Mouse (Mus musculus) MEL (cell line): ENCODE measurements around the gene Arhgap35. TPM values are rescaled to one million over a fixed set of nuclear protein-coding genes. Genes with fewer than 3 reads are reported as not detected.

Source experiments
- DNase-seq: peaks from one replicate; pipeline ENCODE4 v3.0.0; 2011; ENCODE audit warnings: low read depth, low spot score
- H3K27ac ChIP-seq: 2 replicates; pipeline ENCODE4 v1.5.1; 2012; ENCODE audit warnings: low read depth, mild to moderate bottlenecking, control low read depth, low read length, moderate library complexity; ENCODE audit not compliant: control insufficient read depth
- H3K27me3 ChIP-seq, 2 experiments: fragments of 150-350 bp in 1 of 2; sonication (generic) in 1 of 2; 2 replicates each; pipeline ENCODE4 v1.6.1; 2012; ENCODE audit warnings: low read length in 2 of 2, mild to moderate bottlenecking in 2 of 2, improper control_type of control experiment in 1 of 2, moderate library complexity in 1 of 2; ENCODE audit not compliant: insufficient read depth in 2 of 2, control insufficient read depth in 1 of 2
- H3K36me3 ChIP-seq, 2 experiments: 2 replicates each; pipeline ENCODE4 v1.6.1; 2012 to 2014; ENCODE audit warnings: low read length in 2 of 2, improper control_type of control experiment in 1 of 2, inconsistent platforms in 1 of 2, mild to moderate bottlenecking in 1 of 2; ENCODE audit not compliant: insufficient read depth in 2 of 2, control insufficient read depth in 1 of 2
- H3K4me1 ChIP-seq, 2 experiments: fragments of 150-350 bp in 1 of 2; sonication (generic) in 1 of 2; 2 replicates each; pipeline ENCODE4 v1.6.1; 2012; ENCODE audit warnings: low read length in 2 of 2, improper control_type of control experiment in 1 of 2, mild to moderate bottlenecking in 1 of 2; ENCODE audit not compliant: insufficient read depth in 2 of 2, control insufficient read depth in 1 of 2
- H3K4me3 ChIP-seq, 2 experiments: fragments of 150-350 bp in 1 of 2; sonication (generic) in 1 of 2; 2 replicates each; pipeline ENCODE4 v1.5.1; 2012; ENCODE audit warnings: low read depth in 2 of 2, low read length in 2 of 2, mild to moderate bottlenecking in 2 of 2, moderate library complexity in 2 of 2, control low read depth in 1 of 2, improper control_type of control experiment in 1 of 2; ENCODE audit not compliant: control insufficient read depth in 1 of 2, insufficient read depth in 1 of 2
- H3K79me2 ChIP-seq: 2 replicates; pipeline ENCODE4 v1.6.1; 2012; ENCODE audit warnings: mild to moderate bottlenecking, low read length, moderate library complexity; ENCODE audit not compliant: control insufficient read depth, poor library complexity, insufficient read depth
- H3K9ac ChIP-seq: 2 replicates; pipeline ENCODE4 v1.6.1; 2012; ENCODE audit warnings: low read depth, mild to moderate bottlenecking, control low read depth, low read length, moderate library complexity; ENCODE audit not compliant: control insufficient read depth, poor library complexity, severe bottlenecking
- H3K9me3 ChIP-seq: fragments of 150-350 bp; sonication (generic); replicated peaks from 2 replicates; pipeline ENCODE4 v1.6.1; 2012; ENCODE audit warnings: mild to moderate bottlenecking, low read length, improper control_type of control experiment, moderate library complexity; ENCODE audit not compliant: insufficient read depth
- BHLHE40 ChIP-seq: IDR thresholded peaks from 2 replicates; pipeline ENCODE4 v1.6.1; 2012; ENCODE audit warnings: low read depth, mild to moderate bottlenecking, inconsistent platforms, low read length, improper control_type of control experiment, borderline replicate concordance
- CHD1 ChIP-seq: IDR thresholded peaks from 2 replicates; pipeline ENCODE4 v1.6.1; 2012; ENCODE audit warnings: low read depth, mild to moderate bottlenecking, inconsistent platforms, low read length, improper control_type of control experiment
- CHD2 ChIP-seq: IDR thresholded peaks from 2 replicates; pipeline ENCODE4 v1.6.1; 2011; ENCODE audit warnings: low read length, improper control_type of control experiment
- CTCF ChIP-seq, 3 experiments: IDR thresholded peaks in 2 of 3; conservative IDR thresholded peaks in 1 of 3; 2 replicates each; pipeline ENCODE4 v1.5.1; 2011 to 2012; ENCODE audit warnings: low read length in 3 of 3, low read depth in 2 of 3, mild to moderate bottlenecking in 2 of 3, improper control_type of control experiment in 1 of 3, inconsistent platforms in 1 of 3, mixed read lengths in 1 of 3, moderate library complexity in 1 of 3; ENCODE audit not compliant: control insufficient read depth in 1 of 3, insufficient read depth in 1 of 3, poor library complexity in 1 of 3, severe bottlenecking in 1 of 3
- E2F4 ChIP-seq: IDR thresholded peaks from 2 replicates; pipeline ENCODE4 v1.6.1; 2011; ENCODE audit warnings: low read depth, low read length, improper control_type of control experiment, borderline replicate concordance
- ELF1 ChIP-seq: IDR thresholded peaks from 2 replicates; pipeline ENCODE4 v1.6.1; 2014; ENCODE audit warnings: low read depth, mild to moderate bottlenecking, inconsistent platforms, low read length, improper control_type of control experiment, moderate library complexity
- EP300 ChIP-seq, 2 experiments: IDR thresholded peaks; 2 replicates each; pipeline ENCODE4 v1.6.1; 2011; ENCODE audit warnings: improper control_type of control experiment in 2 of 2, low read length in 2 of 2, low read depth in 1 of 2, mild to moderate bottlenecking in 1 of 2
- ETS1 ChIP-seq: IDR thresholded peaks from 2 replicates; pipeline ENCODE4 v1.6.1; 2012; ENCODE audit warnings: low read depth, mild to moderate bottlenecking, inconsistent platforms, low read length, improper control_type of control experiment, moderate library complexity
- GABPA ChIP-seq: IDR thresholded peaks from 2 replicates; pipeline ENCODE4 v1.6.1; 2012; ENCODE audit warnings: low read depth, mild to moderate bottlenecking, inconsistent platforms, low read length, improper control_type of control experiment, moderate library complexity
- HCFC1 ChIP-seq: IDR thresholded peaks from 2 replicates; pipeline ENCODE4 v1.6.1; 2012; ENCODE audit warnings: low read depth, mild to moderate bottlenecking, inconsistent platforms, low read length, improper control_type of control experiment, moderate library complexity
- JUND ChIP-seq: IDR thresholded peaks from 2 replicates; pipeline ENCODE4 v1.6.1; 2011; ENCODE audit warnings: low read depth, mild to moderate bottlenecking, improper control_type of control experiment, low read length
- KAT2A ChIP-seq: conservative IDR thresholded peaks from 2 replicates; pipeline ENCODE4 v1.6.1; 2012; ENCODE audit warnings: low read depth, low read length, improper control_type of control experiment, inconsistent platforms
- MAFK ChIP-seq: IDR thresholded peaks from 2 replicates; pipeline ENCODE4 v1.6.1; 2011; ENCODE audit warnings: low read depth, mild to moderate bottlenecking, low read length, improper control_type of control experiment, borderline replicate concordance
- MAX ChIP-seq: IDR thresholded peaks from 2 replicates; pipeline ENCODE4 v1.6.1; 2011; ENCODE audit warnings: low read length, improper control_type of control experiment
- MYB ChIP-seq: IDR thresholded peaks from 2 replicates; pipeline ENCODE4 v1.6.1; 2011; ENCODE audit warnings: mild to moderate bottlenecking, low read depth, low read length, improper control_type of control experiment
- MYC ChIP-seq: IDR thresholded peaks from 2 replicates; pipeline ENCODE4 v1.6.1; 2011; ENCODE audit warnings: low read depth, mild to moderate bottlenecking, low read length, improper control_type of control experiment, moderate library complexity
- NELFE ChIP-seq: IDR thresholded peaks from 2 replicates; pipeline ENCODE4 v1.6.1; 2011; ENCODE audit warnings: low read depth, low read length, improper control_type of control experiment
- NRF1 ChIP-seq: IDR thresholded peaks from 2 replicates; pipeline ENCODE4 v1.6.1; 2014; ENCODE audit warnings: low read depth, mild to moderate bottlenecking, inconsistent platforms, low read length, improper control_type of control experiment, moderate library complexity; ENCODE audit not compliant: poor library complexity, insufficient read depth, severe bottlenecking
- POLR2A ChIP-seq, 2 experiments: IDR thresholded peaks; 2 replicates each; pipeline ENCODE4 v1.6.1; 2011 to 2012; ENCODE audit warnings: low read length in 2 of 2, mild to moderate bottlenecking in 2 of 2, control low read depth in 1 of 2, improper control_type of control experiment in 1 of 2, low read depth in 1 of 2, moderate library complexity in 1 of 2; ENCODE audit not compliant: control insufficient read depth in 1 of 2, insufficient read depth in 1 of 2, poor library complexity in 1 of 2
- POLR2AphosphoS2 ChIP-seq: IDR thresholded peaks from 2 replicates; pipeline ENCODE4 v1.6.1; 2011; ENCODE audit warnings: low read length, improper control_type of control experiment
- POLR2AphosphoS5 ChIP-seq: IDR thresholded peaks from 2 replicates; pipeline ENCODE4 v1.6.1; 2012; ENCODE audit warnings: low read depth, borderline replicate concordance, mild to moderate bottlenecking, inconsistent platforms, low read length, moderate library complexity, mixed read lengths
- RAD21 ChIP-seq: IDR thresholded peaks from 2 replicates; pipeline ENCODE4 v1.6.1; 2011; ENCODE audit warnings: mild to moderate bottlenecking, low read depth, low read length, improper control_type of control experiment
- RCOR1 ChIP-seq: IDR thresholded peaks from 2 replicates; pipeline ENCODE4 v1.6.1; 2012; ENCODE audit warnings: low read depth, mild to moderate bottlenecking, inconsistent platforms, low read length, improper control_type of control experiment
- SIN3A ChIP-seq: IDR thresholded peaks from 2 replicates; pipeline ENCODE4 v1.6.1; 2012; ENCODE audit warnings: low read length, improper control_type of control experiment, inconsistent platforms
- SMC3 ChIP-seq: IDR thresholded peaks from 2 replicates; pipeline ENCODE4 v1.6.1; 2011; ENCODE audit warnings: low read depth, low read length, improper control_type of control experiment
- TAL1 ChIP-seq: IDR thresholded peaks from 2 replicates; pipeline ENCODE4 v1.6.1; 2012; ENCODE audit warnings: mild to moderate bottlenecking, inconsistent platforms, low read length, moderate library complexity, mixed read lengths
- TBP ChIP-seq: IDR thresholded peaks from 2 replicates; pipeline ENCODE4 v1.8.0; 2011; ENCODE audit warnings: low read depth, low read length, improper control_type of control experiment
- TCF12 ChIP-seq: IDR thresholded peaks from 2 replicates; pipeline ENCODE4 v1.6.1; 2014; ENCODE audit warnings: low read depth, mild to moderate bottlenecking, inconsistent platforms, low read length, improper control_type of control experiment, moderate library complexity
- UBTF ChIP-seq: IDR thresholded peaks from 2 replicates; pipeline ENCODE4 v1.6.1; 2012; ENCODE audit warnings: low read depth, mild to moderate bottlenecking, inconsistent platforms, low read length, improper control_type of control experiment, moderate library complexity, borderline replicate concordance; ENCODE audit not compliant: insufficient read depth
- USF1 ChIP-seq: IDR thresholded peaks from 2 replicates; pipeline ENCODE4 v1.6.1; 2014; ENCODE audit warnings: low read depth, mild to moderate bottlenecking, inconsistent platforms, low read length, improper control_type of control experiment, moderate library complexity
- USF2 ChIP-seq, 2 experiments: IDR thresholded peaks; 2 replicates each; pipeline ENCODE4 v1.6.1; 2011 to 2012; ENCODE audit warnings: improper control_type of control experiment in 2 of 2, low read length in 2 of 2, borderline replicate concordance in 1 of 2, inconsistent platforms in 1 of 2, low read depth in 1 of 2, mild to moderate bottlenecking in 1 of 2; ENCODE audit not compliant: insufficient read depth in 1 of 2
- ZC3H11A ChIP-seq: IDR thresholded peaks from 2 replicates; pipeline ENCODE4 v1.6.1; 2012; ENCODE audit warnings: low read depth, mild to moderate bottlenecking, inconsistent platforms, low read length, improper control_type of control experiment
- ZKSCAN1 ChIP-seq: IDR thresholded peaks from 2 replicates; pipeline ENCODE4 v1.6.1; 2012; ENCODE audit warnings: low read depth, mild to moderate bottlenecking, inconsistent platforms, low read length, improper control_type of control experiment, moderate library complexity
- ZMIZ1 ChIP-seq: IDR thresholded peaks from 2 replicates; pipeline ENCODE4 v1.6.1; 2012; ENCODE audit warnings: low read depth, mild to moderate bottlenecking, inconsistent platforms, low read length, improper control_type of control experiment, moderate library complexity
- ZNF384 ChIP-seq: IDR thresholded peaks from 2 replicates; pipeline ENCODE4 v1.6.1; 2012; ENCODE audit warnings: low read depth, mild to moderate bottlenecking, inconsistent platforms, low read length, improper control_type of control experiment
- polyA plus RNA-seq, 2 experiments: library from polyadenylated mRNA; stranded (reverse) in 1 of 2; unstranded in 1 of 2; fragments of >175 nt in 1 of 2; fragments of >200 nt in 1 of 2; gene quantifications; 2 replicates each; pipeline versions ENCODE4 v1.2.1 to v1.2.4; 2012; ENCODE audit warnings: low replicate concordance in 2 of 2, low read depth in 1 of 2; ENCODE audit not compliant: insufficient read length in 2 of 2, insufficient read depth in 1 of 2, missing spikeins in 1 of 2
- total RNA-seq: library from RNA; depleted of rRNA; stranded (reverse); fragments of 300-350 nt; gene quantifications from 2 replicates; pipeline ENCODE4 v1.2.3, GENCODE M21; 2012; rRNA removed

Arhgap35 gene
- total RNA-seq (6.7 and 7.4 TPM in 2 replicates), polyA plus RNA-seq (10 to 100 TPM in 1 of 2 experiments, not detected in 1; 13.4 TPM)

DNA sequence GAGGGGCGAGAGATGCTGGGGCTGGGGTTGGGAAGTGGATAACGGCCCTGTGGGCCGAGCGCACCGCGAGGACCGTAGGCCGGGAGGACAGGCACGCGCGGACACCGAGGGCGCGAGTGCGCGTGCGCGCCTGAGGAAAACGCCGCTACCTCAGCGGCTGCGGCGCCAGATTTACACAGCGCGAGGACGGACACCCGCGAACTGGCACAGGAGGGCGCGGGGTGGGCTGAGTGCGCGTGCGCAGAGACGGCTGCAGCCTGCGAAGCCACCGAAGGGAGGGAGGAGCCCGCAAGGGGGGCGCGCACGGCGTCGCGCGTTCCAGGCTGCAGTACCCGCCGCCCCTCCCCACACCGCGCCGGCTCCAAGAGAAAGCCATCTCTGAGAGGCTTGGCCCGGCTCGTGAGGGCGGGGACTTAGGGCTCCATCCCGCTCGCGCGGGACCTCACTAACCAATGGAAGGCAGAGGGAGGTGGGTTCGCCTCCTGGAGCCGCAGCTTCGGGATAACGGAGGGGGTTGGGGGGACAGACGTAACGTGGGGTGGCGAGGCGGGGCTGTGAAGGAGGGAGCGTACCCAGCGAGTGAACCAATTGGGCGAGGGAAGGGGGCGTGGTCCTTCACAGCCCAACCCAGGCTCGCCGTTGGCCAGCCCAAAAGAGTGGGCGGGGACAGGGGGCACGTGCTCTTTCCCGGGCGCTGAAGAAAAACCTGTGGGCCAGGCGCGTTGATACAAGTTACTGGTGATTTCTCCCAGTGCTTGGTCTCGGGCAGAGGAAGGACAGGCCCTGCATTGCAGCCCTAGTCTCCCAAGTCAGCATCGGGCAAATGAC lies at the start of gene Arhgap35:
Gene Arhgap35, minus strand, starts transcription at position 106 of the 828 bp plus-strand sequence.
- peaks cover 23% of the 10 kb centered on the region for H3K79me2 ChIP-seq
- peak within 1 kb of the TSS; percentile 90 for H3K27ac ChIP-seq
- peak within 1 kb of the TSS; percentile 90 for H3K9ac ChIP-seq
- H3K9me3 ChIP-seq: no peaks in the 10 kb centered on the region
- H3K36me3 ChIP-seq: peaks cover 0 to 17% of the 10 kb centered on the region in 2 experiments; a peak in 2 of 4 replicates
- peak within 1 kb of the TSS; percentile 74 to 89 for H3K4me3 ChIP-seq
- H3K27me3 ChIP-seq: no peaks in the 10 kb centered on the region
- DNase-seq: peak; percentile 99
- peaks cover 12 to 25% of the 10 kb centered on the region in 2 experiments for H3K4me1 ChIP-seq
- TF ChIP-seq MAFK (no peak), RCOR1 (no peak), ZNF384 (no peak), ELF1 (no peak), KAT2A (no peak; the same call in 1 of the 2 replicates), MAX (peak; percentile 98), MYC (peak; percentile 67), ZKSCAN1 (no peak), POLR2AphosphoS5 (no peak), GABPA (no peak), E2F4 (no peak), POLR2A (IDR thresholded peaks at IDR 0.05; ENCODE audit: control insufficient read depth in 1 of 2, insufficient read depth in 1 of 2, low read depth in 1 of 2, low read length in 2 of 2, poor library complexity in 1 of 2) (peak; percentile 62 to 89; a peak in 2 of 4 replicates), TBP (peak; percentile 58), RAD21 (no peak), TAL1 (no peak), EP300 (IDR thresholded peaks at IDR 0.05; ENCODE audit: low read depth in 1 of 2, low read length in 2 of 2) (peak in 1 of 2 experiments; percentile 24; a peak in 1 of 4 replicates), CTCF (IDR thresholded peaks at IDR 0.05 in 2 of 3, conservative IDR thresholded peaks at IDR 0.05 in 1 of 3; ENCODE audit: control insufficient read depth in 1 of 3, insufficient read depth in 1 of 3, low read depth in 2 of 3, low read length in 3 of 3, poor library complexity in 1 of 3, severe bottlenecking in 1 of 3) (no peak), ZMIZ1 (no peak), BHLHE40 (peak; percentile 85), MYB (no peak), SMC3 (no peak), ZC3H11A (no peak), HCFC1 (peak; percentile 52), CHD2 (peak; percentile 66), NELFE (peak; percentile 79), NRF1 (peak; percentile 84), USF1 (peak; percentile 93), USF2 (IDR thresholded peaks at IDR 0.05; ENCODE audit: borderline replicate concordance in 1 of 2, insufficient read depth in 1 of 2, low read depth in 1 of 2, low read length in 2 of 2) (peak in 1 of 2 experiments; percentile 70; a peak in 2 of 4 replicates), TCF12 (peak; percentile 38), POLR2AphosphoS2 (peak; percentile 88), CHD1 (no peak), JUND (no peak), UBTF (no peak), ETS1 (peak; percentile 29; the same call in 1 of the 2 replicates), SIN3A (peak; percentile 38)
